Mouse (Mus musculus) MEL (cell line): Measurements from ENCODE around the gene Gm10642. TPM values are rescaled to one million over a fixed set of nuclear protein-coding genes. Genes with fewer than 3 reads are reported as not detected.
A peak's percentile ranks its signal among the peaks of the same experiment; 100 is the strongest.

Source experiments
- DNase-seq: peaks from one replicate; pipeline ENCODE4 v3.0.0; 2011; ENCODE audit warnings: low read depth, low spot score
- H3K27ac ChIP-seq: 2 replicates; pipeline ENCODE4 v1.5.1; 2012; ENCODE audit warnings: low read depth, mild to moderate bottlenecking, control low read depth, low read length, moderate library complexity; ENCODE audit not compliant: control insufficient read depth
- H3K27me3 ChIP-seq, 2 experiments: fragments of 150-350 bp in 1 of 2; sonication (generic) in 1 of 2; 2 replicates each; pipeline ENCODE4 v1.6.1; 2012; ENCODE audit warnings: low read length in 2 of 2, mild to moderate bottlenecking in 2 of 2, improper control_type of control experiment in 1 of 2, moderate library complexity in 1 of 2; ENCODE audit not compliant: insufficient read depth in 2 of 2, control insufficient read depth in 1 of 2
- H3K36me3 ChIP-seq, 2 experiments: 2 replicates each; pipeline ENCODE4 v1.6.1; 2012 to 2014; ENCODE audit warnings: low read length in 2 of 2, improper control_type of control experiment in 1 of 2, inconsistent platforms in 1 of 2, mild to moderate bottlenecking in 1 of 2; ENCODE audit not compliant: insufficient read depth in 2 of 2, control insufficient read depth in 1 of 2
- H3K4me1 ChIP-seq, 2 experiments: fragments of 150-350 bp in 1 of 2; sonication (generic) in 1 of 2; 2 replicates each; pipeline ENCODE4 v1.6.1; 2012; ENCODE audit warnings: low read length in 2 of 2, improper control_type of control experiment in 1 of 2, mild to moderate bottlenecking in 1 of 2; ENCODE audit not compliant: insufficient read depth in 2 of 2, control insufficient read depth in 1 of 2
- H3K4me3 ChIP-seq, 2 experiments: fragments of 150-350 bp in 1 of 2; sonication (generic) in 1 of 2; 2 replicates each; pipeline ENCODE4 v1.5.1; 2012; ENCODE audit warnings: low read depth in 2 of 2, low read length in 2 of 2, mild to moderate bottlenecking in 2 of 2, moderate library complexity in 2 of 2, control low read depth in 1 of 2, improper control_type of control experiment in 1 of 2; ENCODE audit not compliant: control insufficient read depth in 1 of 2, insufficient read depth in 1 of 2
- H3K79me2 ChIP-seq: 2 replicates; pipeline ENCODE4 v1.6.1; 2012; ENCODE audit warnings: mild to moderate bottlenecking, low read length, moderate library complexity; ENCODE audit not compliant: control insufficient read depth, poor library complexity, insufficient read depth
- H3K9ac ChIP-seq: 2 replicates; pipeline ENCODE4 v1.6.1; 2012; ENCODE audit warnings: low read depth, mild to moderate bottlenecking, control low read depth, low read length, moderate library complexity; ENCODE audit not compliant: control insufficient read depth, poor library complexity, severe bottlenecking
- H3K9me3 ChIP-seq: fragments of 150-350 bp; sonication (generic); replicated peaks from 2 replicates; pipeline ENCODE4 v1.6.1; 2012; ENCODE audit warnings: mild to moderate bottlenecking, low read length, improper control_type of control experiment, moderate library complexity; ENCODE audit not compliant: insufficient read depth
- CHD1 ChIP-seq: IDR thresholded peaks from 2 replicates; pipeline ENCODE4 v1.6.1; 2012; ENCODE audit warnings: low read depth, mild to moderate bottlenecking, inconsistent platforms, low read length, improper control_type of control experiment
- CHD2 ChIP-seq: IDR thresholded peaks from 2 replicates; pipeline ENCODE4 v1.6.1; 2011; ENCODE audit warnings: low read length, improper control_type of control experiment
- CTCF ChIP-seq, 3 experiments: IDR thresholded peaks in 2 of 3; conservative IDR thresholded peaks in 1 of 3; 2 replicates each; pipeline ENCODE4 v1.5.1; 2011 to 2012; ENCODE audit warnings: low read length in 3 of 3, low read depth in 2 of 3, mild to moderate bottlenecking in 2 of 3, improper control_type of control experiment in 1 of 3, inconsistent platforms in 1 of 3, mixed read lengths in 1 of 3, moderate library complexity in 1 of 3; ENCODE audit not compliant: control insufficient read depth in 1 of 3, insufficient read depth in 1 of 3, poor library complexity in 1 of 3, severe bottlenecking in 1 of 3
- E2F4 ChIP-seq: IDR thresholded peaks from 2 replicates; pipeline ENCODE4 v1.6.1; 2011; ENCODE audit warnings: low read depth, low read length, improper control_type of control experiment, borderline replicate concordance
- ELF1 ChIP-seq: IDR thresholded peaks from 2 replicates; pipeline ENCODE4 v1.6.1; 2014; ENCODE audit warnings: low read depth, mild to moderate bottlenecking, inconsistent platforms, low read length, improper control_type of control experiment, moderate library complexity
- EP300 ChIP-seq, 2 experiments: IDR thresholded peaks; 2 replicates each; pipeline ENCODE4 v1.6.1; 2011; ENCODE audit warnings: improper control_type of control experiment in 2 of 2, low read length in 2 of 2, low read depth in 1 of 2, mild to moderate bottlenecking in 1 of 2
- ETS1 ChIP-seq: IDR thresholded peaks from 2 replicates; pipeline ENCODE4 v1.6.1; 2012; ENCODE audit warnings: low read depth, mild to moderate bottlenecking, inconsistent platforms, low read length, improper control_type of control experiment, moderate library complexity
- GATA1 ChIP-seq: IDR thresholded peaks from 2 replicates; pipeline ENCODE4 v1.6.1; 2011; ENCODE audit warnings: low read depth, low read length, improper control_type of control experiment
- HCFC1 ChIP-seq: IDR thresholded peaks from 2 replicates; pipeline ENCODE4 v1.6.1; 2012; ENCODE audit warnings: low read depth, mild to moderate bottlenecking, inconsistent platforms, low read length, improper control_type of control experiment, moderate library complexity
- JUND ChIP-seq: IDR thresholded peaks from 2 replicates; pipeline ENCODE4 v1.6.1; 2011; ENCODE audit warnings: low read depth, mild to moderate bottlenecking, improper control_type of control experiment, low read length
- KAT2A ChIP-seq: conservative IDR thresholded peaks from 2 replicates; pipeline ENCODE4 v1.6.1; 2012; ENCODE audit warnings: low read depth, low read length, improper control_type of control experiment, inconsistent platforms
- MAFK ChIP-seq: IDR thresholded peaks from 2 replicates; pipeline ENCODE4 v1.6.1; 2011; ENCODE audit warnings: low read depth, mild to moderate bottlenecking, low read length, improper control_type of control experiment, borderline replicate concordance
- MAX ChIP-seq: IDR thresholded peaks from 2 replicates; pipeline ENCODE4 v1.6.1; 2011; ENCODE audit warnings: low read length, improper control_type of control experiment
- MAZ ChIP-seq: IDR thresholded peaks from 2 replicates; pipeline ENCODE4 v1.6.1; 2012; ENCODE audit warnings: low read depth, mild to moderate bottlenecking, inconsistent platforms, low read length, improper control_type of control experiment
- MEF2A ChIP-seq: IDR thresholded peaks from 2 replicates; pipeline ENCODE4 v1.6.1; 2014; ENCODE audit warnings: low read depth, mild to moderate bottlenecking, inconsistent platforms, low read length, improper control_type of control experiment; ENCODE audit not compliant: poor library complexity, insufficient replicate concordance, severe bottlenecking; ENCODE audit errors: extremely low read depth
- MXI1 ChIP-seq: IDR thresholded peaks from 2 replicates; pipeline ENCODE4 v1.6.1; 2011; ENCODE audit warnings: mild to moderate bottlenecking, low read depth, low read length, improper control_type of control experiment
- MYB ChIP-seq: IDR thresholded peaks from 2 replicates; pipeline ENCODE4 v1.6.1; 2011; ENCODE audit warnings: mild to moderate bottlenecking, low read depth, low read length, improper control_type of control experiment
- MYC ChIP-seq: IDR thresholded peaks from 2 replicates; pipeline ENCODE4 v1.6.1; 2011; ENCODE audit warnings: low read depth, mild to moderate bottlenecking, low read length, improper control_type of control experiment, moderate library complexity
- NELFE ChIP-seq: IDR thresholded peaks from 2 replicates; pipeline ENCODE4 v1.6.1; 2011; ENCODE audit warnings: low read depth, low read length, improper control_type of control experiment
- NRF1 ChIP-seq: IDR thresholded peaks from 2 replicates; pipeline ENCODE4 v1.6.1; 2014; ENCODE audit warnings: low read depth, mild to moderate bottlenecking, inconsistent platforms, low read length, improper control_type of control experiment, moderate library complexity; ENCODE audit not compliant: poor library complexity, insufficient read depth, severe bottlenecking
- POLR2A ChIP-seq, 2 experiments: IDR thresholded peaks; 2 replicates each; pipeline ENCODE4 v1.6.1; 2011 to 2012; ENCODE audit warnings: low read length in 2 of 2, mild to moderate bottlenecking in 2 of 2, control low read depth in 1 of 2, improper control_type of control experiment in 1 of 2, low read depth in 1 of 2, moderate library complexity in 1 of 2; ENCODE audit not compliant: control insufficient read depth in 1 of 2, insufficient read depth in 1 of 2, poor library complexity in 1 of 2
- POLR2AphosphoS2 ChIP-seq: IDR thresholded peaks from 2 replicates; pipeline ENCODE4 v1.6.1; 2011; ENCODE audit warnings: low read length, improper control_type of control experiment
- POLR2AphosphoS5 ChIP-seq: IDR thresholded peaks from 2 replicates; pipeline ENCODE4 v1.6.1; 2012; ENCODE audit warnings: low read depth, borderline replicate concordance, mild to moderate bottlenecking, inconsistent platforms, low read length, moderate library complexity, mixed read lengths
- RAD21 ChIP-seq: IDR thresholded peaks from 2 replicates; pipeline ENCODE4 v1.6.1; 2011; ENCODE audit warnings: mild to moderate bottlenecking, low read depth, low read length, improper control_type of control experiment
- RCOR1 ChIP-seq: IDR thresholded peaks from 2 replicates; pipeline ENCODE4 v1.6.1; 2012; ENCODE audit warnings: low read depth, mild to moderate bottlenecking, inconsistent platforms, low read length, improper control_type of control experiment
- SIN3A ChIP-seq: IDR thresholded peaks from 2 replicates; pipeline ENCODE4 v1.6.1; 2012; ENCODE audit warnings: low read length, improper control_type of control experiment, inconsistent platforms
- SMC3 ChIP-seq: IDR thresholded peaks from 2 replicates; pipeline ENCODE4 v1.6.1; 2011; ENCODE audit warnings: low read depth, low read length, improper control_type of control experiment
- TAL1 ChIP-seq: IDR thresholded peaks from 2 replicates; pipeline ENCODE4 v1.6.1; 2012; ENCODE audit warnings: mild to moderate bottlenecking, inconsistent platforms, low read length, moderate library complexity, mixed read lengths
- TBP ChIP-seq: IDR thresholded peaks from 2 replicates; pipeline ENCODE4 v1.8.0; 2011; ENCODE audit warnings: low read depth, low read length, improper control_type of control experiment
- TCF12 ChIP-seq: IDR thresholded peaks from 2 replicates; pipeline ENCODE4 v1.6.1; 2014; ENCODE audit warnings: low read depth, mild to moderate bottlenecking, inconsistent platforms, low read length, improper control_type of control experiment, moderate library complexity
- UBTF ChIP-seq: IDR thresholded peaks from 2 replicates; pipeline ENCODE4 v1.6.1; 2012; ENCODE audit warnings: low read depth, mild to moderate bottlenecking, inconsistent platforms, low read length, improper control_type of control experiment, moderate library complexity, borderline replicate concordance; ENCODE audit not compliant: insufficient read depth
- USF1 ChIP-seq: IDR thresholded peaks from 2 replicates; pipeline ENCODE4 v1.6.1; 2014; ENCODE audit warnings: low read depth, mild to moderate bottlenecking, inconsistent platforms, low read length, improper control_type of control experiment, moderate library complexity
- USF2 ChIP-seq, 2 experiments: IDR thresholded peaks; 2 replicates each; pipeline ENCODE4 v1.6.1; 2011 to 2012; ENCODE audit warnings: improper control_type of control experiment in 2 of 2, low read length in 2 of 2, borderline replicate concordance in 1 of 2, inconsistent platforms in 1 of 2, low read depth in 1 of 2, mild to moderate bottlenecking in 1 of 2; ENCODE audit not compliant: insufficient read depth in 1 of 2
- ZC3H11A ChIP-seq: IDR thresholded peaks from 2 replicates; pipeline ENCODE4 v1.6.1; 2012; ENCODE audit warnings: low read depth, mild to moderate bottlenecking, inconsistent platforms, low read length, improper control_type of control experiment
- ZKSCAN1 ChIP-seq: IDR thresholded peaks from 2 replicates; pipeline ENCODE4 v1.6.1; 2012; ENCODE audit warnings: low read depth, mild to moderate bottlenecking, inconsistent platforms, low read length, improper control_type of control experiment, moderate library complexity
- ZMIZ1 ChIP-seq: IDR thresholded peaks from 2 replicates; pipeline ENCODE4 v1.6.1; 2012; ENCODE audit warnings: low read depth, mild to moderate bottlenecking, inconsistent platforms, low read length, improper control_type of control experiment, moderate library complexity
- ZNF384 ChIP-seq: IDR thresholded peaks from 2 replicates; pipeline ENCODE4 v1.6.1; 2012; ENCODE audit warnings: low read depth, mild to moderate bottlenecking, inconsistent platforms, low read length, improper control_type of control experiment
- polyA plus RNA-seq, 2 experiments: library from polyadenylated mRNA; stranded (reverse) in 1 of 2; unstranded in 1 of 2; fragments of >175 nt in 1 of 2; fragments of >200 nt in 1 of 2; gene quantifications; 2 replicates each; pipeline versions ENCODE4 v1.2.1 to v1.2.4; 2012; ENCODE audit warnings: low replicate concordance in 2 of 2, low read depth in 1 of 2; ENCODE audit not compliant: insufficient read length in 2 of 2, insufficient read depth in 1 of 2, missing spikeins in 1 of 2
- total RNA-seq: library from RNA; depleted of rRNA; stranded (reverse); fragments of 300-350 nt; gene quantifications from 2 replicates; pipeline ENCODE4 v1.2.3, GENCODE M21; 2012

Gm10642 gene
- total and polyA plus RNA-seq, 3 experiments, result 1.3 TPM; not detected in 1

DNA sequence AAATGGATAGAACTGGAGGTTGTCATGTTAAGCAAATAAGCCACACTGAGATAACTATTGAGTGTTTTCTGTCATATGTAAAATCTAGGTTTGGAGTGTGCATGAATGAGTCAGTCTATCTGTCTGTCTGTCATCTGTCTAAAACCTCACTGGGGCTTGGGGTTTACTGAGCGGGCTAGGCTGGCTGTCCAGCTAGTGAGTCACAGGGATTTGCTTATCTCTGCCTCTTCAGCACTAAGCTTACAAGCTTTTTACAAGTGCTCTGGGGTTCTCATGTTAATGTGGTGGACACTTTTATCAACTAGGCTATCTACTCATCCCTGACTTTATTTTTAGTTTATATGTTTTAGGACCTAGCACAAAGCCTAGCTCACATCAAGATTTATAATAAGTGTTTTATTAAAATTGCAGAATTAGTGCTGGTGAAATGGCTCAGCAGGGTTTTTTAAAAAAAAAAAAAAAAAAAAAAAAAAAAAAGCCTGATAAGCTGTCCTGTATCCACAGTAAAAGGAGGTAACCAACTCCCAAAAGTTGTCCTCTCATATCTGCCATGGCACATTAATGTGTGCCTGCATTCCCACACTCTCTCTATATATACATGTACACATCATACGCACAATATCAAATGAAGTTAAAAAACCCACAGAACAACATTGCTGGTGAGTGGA lies 32.4 kb downstream of the Gm10642 start:
- DNase-seq, result peak; percentile 83
- Histone ChIP-seq H3K4me3 (no peak overlapping the region), H3K36me3 (peaks cover 0 to 72% of the 10 kb centered on the region in 2 experiments; a peak in 2 of 4 replicates), H3K79me2 (peaks cover 55% of the 10 kb centered on the region), H3K27ac (no peak overlapping the region), H3K9ac (no peak overlapping the region), H3K9me3 (no peaks in the 10 kb centered on the region), H3K4me1 (peaks cover 10 to 50% of the 10 kb centered on the region in 2 experiments), H3K27me3 (no peaks in the 10 kb centered on the region)
- TF ChIP-seq MAFK, result 0 out of 2 replicates have a peak, but pooled peaks have one; percentile 16
- TF ChIP-seq CTCF (IDR thresholded peaks at IDR 0.05 in 2 of 3, conservative IDR thresholded peaks at IDR 0.05 in 1 of 3; ENCODE audit: control insufficient read depth in 1 of 3, insufficient read depth in 1 of 3, low read depth in 2 of 3, low read length in 3 of 3, poor library complexity in 1 of 3, severe bottlenecking in 1 of 3), result no peak
- TF ChIP-seq UBTF, result no peak
- TF ChIP-seq MAZ, result no peak
- TF ChIP-seq TBP, result no peak
- TF ChIP-seq SIN3A, result no peak
- 0 out of 2 replicates have a peak, but pooled peaks have one; percentile 50 for TF ChIP-seq TCF12
- TF ChIP-seq POLR2AphosphoS5, result no peak
- TF ChIP-seq ETS1, result peak; percentile 59; the same call in 1 of the 2 replicates
- no peak for TF ChIP-seq E2F4
- TF ChIP-seq CHD2, result no peak
- TF ChIP-seq CHD1, result no peak
- TF ChIP-seq KAT2A, result no peak
- TF ChIP-seq JUND, result no peak
- TF ChIP-seq ZKSCAN1, result no peak
- no peak for TF ChIP-seq RAD21
- no peak for TF ChIP-seq POLR2A (IDR thresholded peaks at IDR 0.05; ENCODE audit: control insufficient read depth in 1 of 2, insufficient read depth in 1 of 2, low read depth in 1 of 2, low read length in 2 of 2, poor library complexity in 1 of 2)
- TF ChIP-seq ZMIZ1, result no peak
- TF ChIP-seq MEF2A, result no peak
- no peak for TF ChIP-seq NRF1
- no peak for TF ChIP-seq MYC
- peak; percentile 75 for TF ChIP-seq TAL1
- peak; percentile 88 for TF ChIP-seq RCOR1
- peak; percentile 95 for TF ChIP-seq ZNF384
- no peak for TF ChIP-seq NELFE
- TF ChIP-seq MAX, result no peak
- TF ChIP-seq MXI1, result no peak
- no peak for TF ChIP-seq MYB
- no peak for TF ChIP-seq ZC3H11A
- TF ChIP-seq USF2 (IDR thresholded peaks at IDR 0.05; ENCODE audit: borderline replicate concordance in 1 of 2, insufficient read depth in 1 of 2, low read depth in 1 of 2, low read length in 2 of 2), result no peak
- TF ChIP-seq ELF1, result no peak
- TF ChIP-seq HCFC1, result no peak
- no peak for TF ChIP-seq POLR2AphosphoS2
- no peak for TF ChIP-seq SMC3
- peak; percentile 81 for TF ChIP-seq GATA1
- TF ChIP-seq USF1, result no peak
- TF ChIP-seq EP300 (IDR thresholded peaks at IDR 0.05; ENCODE audit: low read depth in 1 of 2, low read length in 2 of 2), result peak; percentile 33 to 85; a peak in 3 of 4 replicates
